Mouse (Mus musculus): Measurements from ENCODE around the gene Selenbp1.
"Not testable (repeated sequence)": the region's sequence is repeated elsewhere in the genome, so short reads cannot be mapped to it uniquely, and the experiment has no call there.

DNA sequence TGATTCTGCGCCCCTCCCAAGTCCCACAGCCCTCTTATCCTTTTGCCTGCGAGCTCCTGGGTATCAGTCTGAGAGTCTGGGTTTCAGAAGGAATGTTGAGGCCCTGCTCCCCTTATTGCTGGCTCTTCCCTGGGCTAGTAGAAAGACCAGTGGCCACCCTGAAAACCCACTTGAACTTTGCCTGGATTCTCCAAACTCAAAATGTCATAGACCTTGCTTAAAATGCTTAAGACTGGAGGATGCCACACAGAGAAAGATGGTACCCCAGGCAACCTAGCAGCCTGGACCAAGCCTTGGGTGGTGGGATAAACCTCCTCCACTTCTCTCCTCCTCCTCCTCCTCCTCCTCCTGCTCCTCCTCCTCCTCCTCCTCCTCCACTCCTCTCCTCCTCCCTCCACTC lies 748 bp downstream of the Selenbp1 start:
- TF ChIP-seq CTCF (IDR thresholded peaks at IDR 0.05; ENCODE audit: control insufficient read depth, insufficient read depth, low read length); POLR2A (IDR thresholded peaks at IDR 0.05; ENCODE audit: borderline replicate concordance, control insufficient read depth, low read depth, low read length): not testable (repeated sequence)
